Mouse (Mus musculus) embryonic fibroblast, embryonic 13.5 days (primary cell): ENCODE results near the gene Ank3. TPM values are rescaled to one million over a fixed set of nuclear protein-coding genes. Genes with fewer than 3 reads are reported as not detected.
A peak's percentile ranks its signal among the peaks of the same experiment; 100 is the strongest.

Source experiments
- H3K27ac ChIP-seq: 2 replicates; pipeline ENCODE4 v1.5.1; 2012; ENCODE audit warnings: low read length, control low read depth, inconsistent platforms; ENCODE audit not compliant: insufficient read depth
- H3K4me1 ChIP-seq: 2 replicates; pipeline ENCODE4 v1.6.1; 2011; ENCODE audit warnings: low read length; ENCODE audit not compliant: control insufficient read depth, insufficient read depth
- H3K4me3 ChIP-seq: 2 replicates; pipeline ENCODE4 v1.5.1; 2011; ENCODE audit warnings: mild to moderate bottlenecking, control low read depth, low read length; ENCODE audit not compliant: insufficient read depth
- CTCF ChIP-seq: IDR thresholded peaks from 2 replicates; pipeline ENCODE4 v1.5.1; 2011; ENCODE audit warnings: mild to moderate bottlenecking, control low read depth, low read length, moderate library complexity, borderline replicate concordance; ENCODE audit not compliant: insufficient read depth
- POLR2A ChIP-seq: IDR thresholded peaks from 2 replicates; pipeline ENCODE4 v1.6.1; 2011; ENCODE audit warnings: low read depth, mild to moderate bottlenecking, control low read depth, low read length, moderate library complexity
- polyA plus RNA-seq: library from polyadenylated mRNA; stranded (reverse); fragments of >200 nt; gene quantifications from 2 replicates; pipeline ENCODE4 v1.2.4, GENCODE M21; 2011; ENCODE audit warnings: low read depth; ENCODE audit not compliant: missing spikeins, insufficient read length

Gene Ank3
- polyA plus RNA-seq, 1 experiment, result 21.6 TPM

DNA sequence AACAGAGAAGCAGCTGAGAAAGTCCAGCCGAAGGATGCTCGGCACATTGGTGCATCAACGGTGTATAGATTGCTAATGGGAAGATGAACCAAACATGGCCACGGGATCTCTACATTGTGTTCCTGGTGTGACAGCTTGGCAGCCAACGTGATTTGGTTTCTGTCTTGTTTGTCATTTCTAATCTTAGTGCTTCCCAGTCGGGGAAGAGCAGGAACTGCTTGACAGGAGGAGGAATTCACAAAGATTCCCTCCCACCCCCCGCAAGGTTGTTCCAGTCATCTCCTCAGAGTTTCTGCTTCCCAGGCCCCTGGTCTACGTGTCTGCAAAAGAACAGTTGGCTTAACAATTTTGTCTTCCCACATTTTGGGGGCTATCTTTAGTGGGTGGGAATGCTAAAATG is 111.8 kb downstream of the Ank3 start:
- Histone ChIP-seq H3K4me1 (no peaks in the 10 kb centered on the region), H3K4me3 (no peak overlapping the region), H3K27ac (no peak overlapping the region)
- TF ChIP-seq POLR2A, result no peak
- no peak for TF ChIP-seq CTCF

DNA sequence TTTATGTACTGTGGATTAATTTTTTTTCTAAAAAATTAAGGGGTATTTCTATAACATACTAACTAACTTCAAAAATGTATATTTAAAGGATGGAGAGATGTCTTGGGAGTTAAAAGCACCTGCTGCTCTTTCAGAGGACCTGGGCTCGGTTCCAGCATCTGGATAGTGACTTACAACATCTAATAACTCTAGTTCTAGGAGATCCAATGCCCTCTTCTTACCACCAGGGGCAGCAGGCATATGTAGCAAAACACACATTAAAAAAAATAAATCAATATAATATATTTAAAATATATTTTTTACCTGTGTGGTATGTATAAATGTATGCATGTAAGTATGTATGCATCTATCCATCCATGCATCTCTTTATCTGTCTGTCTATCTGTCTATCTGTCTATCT is 112.7 kb downstream of the Ank3 start:
- TF ChIP-seq CTCF (no peak), POLR2A (no peak)
- H3K4me3 ChIP-seq, result no peak overlapping the region
- no peak overlapping the region for H3K27ac ChIP-seq
- no peaks in the 10 kb centered on the region for H3K4me1 ChIP-seq

GRCm38 (mm10) chr10:69521977-69522376 is 123.4 kb downstream of the Ank3 start:
- H3K27ac ChIP-seq, result peak overlapping the region; percentile 69
- no peak for TF ChIP-seq POLR2A
- TF ChIP-seq CTCF, result no peak
- peaks cover 5% of the 10 kb centered on the region; the same call in 1 of the 2 replicates for H3K4me1 ChIP-seq
- H3K4me3 ChIP-seq, result no peak overlapping the region

GRCm38 (mm10) chr10:69523202-69523601 is 124.6 kb downstream of the Ank3 start:
- Histone ChIP-seq H3K4me1 (peaks cover 5% of the 10 kb centered on the region; the same call in 1 of the 2 replicates), H3K27ac (no peak overlapping the region), H3K4me3 (no peak overlapping the region)
- no peak for TF ChIP-seq CTCF
- no peak for TF ChIP-seq POLR2A

DNA sequence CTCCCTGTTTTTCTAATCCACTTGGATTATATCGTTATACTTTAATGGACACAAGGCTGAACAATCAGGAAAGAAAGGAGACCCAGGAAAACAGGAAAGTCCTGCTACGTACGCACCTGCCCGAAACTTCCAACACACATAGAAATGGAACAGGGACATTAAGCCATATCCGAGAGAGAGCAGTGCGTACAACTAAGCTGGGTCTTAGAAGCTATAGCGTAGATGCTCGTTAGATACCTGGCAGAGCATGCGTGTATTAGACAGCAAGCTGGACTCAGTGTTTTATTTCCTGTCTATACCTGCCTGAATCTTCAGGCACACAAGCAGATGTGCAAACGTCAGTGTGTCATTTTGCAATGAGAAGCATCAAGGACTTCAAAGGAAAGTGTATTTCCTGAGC is 128.7 kb downstream of the Ank3 start:
- H3K4me1 ChIP-seq, result no peaks in the 10 kb centered on the region
- H3K4me3 ChIP-seq, result no peak overlapping the region
- H3K27ac ChIP-seq, result no peak overlapping the region
- no peak for TF ChIP-seq POLR2A
- no peak for TF ChIP-seq CTCF

DNA sequence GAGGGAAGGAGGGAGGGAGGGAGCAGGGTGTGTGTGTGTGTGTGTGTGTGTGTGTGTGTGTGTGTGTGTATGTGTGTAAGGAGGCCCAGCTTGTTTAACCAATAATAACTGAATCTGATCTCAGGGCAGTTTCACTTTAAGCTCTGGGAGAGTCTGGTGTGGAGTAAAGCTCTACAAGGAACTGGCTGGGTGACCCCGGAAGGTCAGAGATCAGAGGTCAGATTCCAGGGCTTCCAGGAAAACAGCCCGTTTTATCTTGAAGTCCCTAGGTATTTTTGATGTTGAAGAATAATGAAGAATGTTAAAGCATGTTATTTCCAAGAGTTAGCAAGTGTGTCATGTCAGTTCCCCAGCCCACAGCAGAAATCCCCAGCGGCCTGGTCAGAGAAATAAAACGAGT is 130.2 kb downstream of the Ank3 start:
- H3K4me3 ChIP-seq, result no peak overlapping the region
- no peak for TF ChIP-seq CTCF
- H3K27ac ChIP-seq, result no peak overlapping the region
- H3K4me1 ChIP-seq, result no peaks in the 10 kb centered on the region

GRCm38 (mm10) chr10:69530326-69530725 is 131.8 kb downstream of the Ank3 start:
- no peak for TF ChIP-seq POLR2A
- no peak for TF ChIP-seq CTCF

GRCm38 (mm10) chr10:69531569-69531968 is 133.0 kb downstream of the Ank3 start:
- TF ChIP-seq POLR2A (no peak), CTCF (no peak)
- Histone ChIP-seq H3K4me1 (0 out of 2 replicates have a peak, but pooled peaks cover 2% of the 10 kb centered on the region), H3K27ac (no peak overlapping the region), H3K4me3 (no peak overlapping the region)

More at GRCm38 (mm10) chr10:69530326-69530725, 131.8 kb downstream of the Ank3 start:
- Histone ChIP-seq H3K4me1 (no peaks in the 10 kb centered on the region), H3K27ac (no peak overlapping the region), H3K4me3 (no peak overlapping the region)

- no peak overlapping the region for H3K27ac ChIP-seq
- H3K4me3 ChIP-seq, result no peak overlapping the region
- no peak for TF ChIP-seq POLR2A
- no peak for TF ChIP-seq CTCF
- 0 out of 2 replicates have a peak, but pooled peaks cover 2% of the 10 kb centered on the region for H3K4me1 ChIP-seq
Observed at GRCm38 (mm10) chr10:69532169-69532730, 133.7 kb downstream of the Ank3 start.

DNA sequence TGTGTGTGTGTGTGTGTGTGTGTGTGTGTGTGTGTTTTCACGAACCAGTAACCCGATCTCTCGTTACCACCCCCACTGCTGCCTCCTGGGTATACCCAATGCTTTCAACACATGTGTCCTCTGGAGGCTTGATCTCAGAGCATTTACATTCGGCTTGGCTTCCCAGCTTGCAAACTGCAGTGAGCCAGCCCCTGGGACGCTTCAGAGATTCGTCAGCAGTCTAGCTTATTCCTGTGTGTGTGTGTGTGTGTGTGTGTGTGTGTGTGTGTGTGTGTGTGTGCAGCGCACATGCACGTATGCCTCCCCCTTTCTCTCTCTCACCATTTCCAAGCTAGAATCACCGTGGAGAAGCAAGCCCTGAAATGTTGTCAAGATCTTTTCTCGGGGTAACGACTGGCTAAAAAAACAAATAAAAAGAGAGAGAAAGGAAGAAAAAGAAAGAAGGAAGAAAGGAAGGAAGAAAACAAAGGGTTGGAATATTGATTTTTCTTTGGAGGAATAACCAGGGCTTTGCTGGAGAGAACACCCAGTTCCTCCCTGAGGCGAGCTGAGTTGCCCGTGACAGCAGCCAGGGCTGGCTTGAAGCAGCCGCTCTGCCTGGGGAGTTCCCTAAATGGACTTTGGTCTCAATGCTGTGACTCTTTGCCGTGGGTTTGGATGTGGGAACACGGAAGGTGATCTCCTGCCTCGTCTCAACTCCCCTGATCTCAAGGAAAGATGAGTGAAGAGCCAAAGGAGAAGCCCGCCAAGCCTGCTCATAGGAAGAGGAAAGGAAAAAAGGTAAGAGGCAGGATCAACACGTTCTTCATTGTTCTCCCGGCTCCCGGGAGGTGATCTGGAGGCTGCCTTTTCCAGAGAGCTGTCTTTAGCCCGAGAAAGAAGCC is 135.2 kb downstream of the Ank3 start:
- Histone ChIP-seq H3K27ac (peak overlapping the region; percentile 16), H3K4me1 (0 out of 2 replicates have a peak, but pooled peaks cover 6% of the 10 kb centered on the region), H3K4me3 (peak overlapping the region; percentile 58)
- peak; percentile 54 for TF ChIP-seq POLR2A
- TF ChIP-seq CTCF, result no peak
